Comparison of ENCODE assay signal across 12 mouse cellular contexts in the genomic region with DNA sequence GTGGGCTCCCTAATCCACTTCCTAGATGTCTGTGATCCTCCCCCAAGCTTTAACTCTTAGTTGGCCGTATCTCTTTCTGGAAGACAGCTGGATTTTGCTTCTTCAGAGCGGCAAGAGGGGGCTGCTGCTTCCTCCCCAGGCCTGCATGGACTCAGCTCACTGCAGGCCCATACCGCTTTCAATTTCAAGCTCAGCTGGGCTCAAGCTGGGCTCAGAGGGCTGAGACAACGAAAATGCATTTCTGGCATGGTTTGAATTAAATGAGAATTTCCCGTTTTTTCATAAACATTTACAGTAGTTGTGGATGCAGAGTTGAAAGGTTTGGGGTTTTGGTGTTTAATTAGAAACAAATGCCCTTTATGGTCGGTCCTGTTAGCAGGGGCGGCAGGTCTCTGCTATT.
"Had no signal": no experiment of that assay in that cellular context is flagged by ENCODE, and none has a peak within 500 bp of the region (broad histone marks: within the 10 kb centered on the region; RNA-seq: fewer than 3 reads in every experiment).

No protein-coding gene starts in this region.

- DNase-seq: kidney, adult 8-10 months; kidney, postnatal 25 days; liver; liver, embryonic 13.5 days; liver, postnatal 0 days; lung, postnatal 36 days; right cerebral cortex, postnatal 25 days; thymus, postnatal 4 days had no signal

- H3K36me3 ChIP-seq: liver, embryonic 13.5 days had no signal

- H3K4me2 ChIP-seq: liver, embryonic 13.5 days had no signal

- H3K4me1 ChIP-seq: liver, embryonic 13.5 days had no signal

- H3K27me3 ChIP-seq: liver, embryonic 13.5 days had no signal

- ATAC-seq: intestine, embryonic 16.5 days; liver, postnatal 0 days; lung, postnatal 0 days; midbrain, embryonic 16.5 days had no signal

- H3K9me3 ChIP-seq: liver, embryonic 13.5 days had no signal

- H3K9ac ChIP-seq: liver, embryonic 13.5 days; liver, postnatal 0 days had no signal

- H3K27ac ChIP-seq: left cerebral cortex, adult 2 months; liver, embryonic 13.5 days had no signal

- H3K4me3 ChIP-seq: left cerebral cortex, adult 2 months; liver, embryonic 13.5 days had no signal
